Mouse (Mus musculus) left cerebral cortex, adult 11 months (tissue): ENCODE data around the gene Rmnd5b.
"Not testable (repeated sequence)": the region's sequence is repeated elsewhere in the genome, so short reads cannot be mapped to it uniquely, and the experiment has no call there.

Source experiments
- DNase-seq: peaks from one replicate; pipeline ENCODE4 v3.0.0; 2022; ENCODE audit warnings: low spot score

Rmnd5b gene

GRCm38 (mm10) chr11:51620084-51620483 is 15.6 kb downstream of the Rmnd5b start:
- no peak for DNase-seq

- DNase-seq: peak; percentile 97
Measured at GRCm38 (mm10) chr11:51619409-51620060, 16.2 kb downstream of the Rmnd5b start, which contains the start of gene Nhp2. Gene Nhp2, plus strand, starts transcription at chr11:51619735.

GRCm38 (mm10) chr11:51618894-51619408 is 16.7 kb downstream of the Rmnd5b start:
- no peak for DNase-seq

DNA sequence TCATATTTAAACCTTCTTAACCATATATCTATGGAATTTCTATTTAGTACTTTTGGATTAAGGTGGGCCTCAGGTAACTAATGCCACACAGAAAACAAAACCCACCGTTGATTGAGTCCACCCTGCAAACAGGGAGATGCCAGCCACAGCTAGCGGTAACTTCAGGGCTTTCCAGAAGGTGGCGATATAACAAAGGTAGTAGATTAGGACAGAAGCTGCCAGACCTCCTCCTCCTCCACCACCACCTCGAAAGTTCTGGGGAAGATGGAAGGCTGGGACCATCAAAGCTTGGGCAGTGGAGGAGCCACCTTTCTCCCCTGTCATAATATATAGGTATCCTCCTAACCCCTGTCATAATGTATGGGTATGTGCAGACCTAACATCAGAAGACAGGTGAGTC is 18.0 kb downstream of the Rmnd5b start:
- peak; percentile 66 for DNase-seq

GRCm38 (mm10) chr11:51616113-51616512 is 19.6 kb downstream of the Rmnd5b start:
- not testable (repeated sequence) for DNase-seq

- DNase-seq: no peak
Measured at GRCm38 (mm10) chr11:51615601-51616000, 20.1 kb downstream of the Rmnd5b start.

DNA sequence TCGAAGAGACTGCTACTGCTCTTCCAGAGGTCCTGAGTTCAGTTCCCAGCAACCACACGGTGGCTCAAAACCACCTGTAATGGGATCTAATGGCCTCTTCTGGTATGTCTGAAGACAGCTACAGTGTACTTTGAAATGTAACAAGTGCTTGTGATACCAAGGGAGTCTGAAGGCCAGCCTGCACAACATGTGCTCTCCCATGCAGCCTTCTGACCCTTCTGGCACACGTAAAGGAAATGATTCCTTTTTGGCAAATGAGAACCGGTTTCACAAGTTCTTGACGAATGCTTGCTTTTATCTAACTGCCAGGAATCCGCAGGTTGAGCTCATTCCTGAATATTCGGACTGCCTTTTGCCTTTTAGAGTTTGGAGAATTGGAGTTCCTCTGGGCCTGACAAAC is 20.6 kb downstream of the Rmnd5b start:
- no peak for DNase-seq

DNA sequence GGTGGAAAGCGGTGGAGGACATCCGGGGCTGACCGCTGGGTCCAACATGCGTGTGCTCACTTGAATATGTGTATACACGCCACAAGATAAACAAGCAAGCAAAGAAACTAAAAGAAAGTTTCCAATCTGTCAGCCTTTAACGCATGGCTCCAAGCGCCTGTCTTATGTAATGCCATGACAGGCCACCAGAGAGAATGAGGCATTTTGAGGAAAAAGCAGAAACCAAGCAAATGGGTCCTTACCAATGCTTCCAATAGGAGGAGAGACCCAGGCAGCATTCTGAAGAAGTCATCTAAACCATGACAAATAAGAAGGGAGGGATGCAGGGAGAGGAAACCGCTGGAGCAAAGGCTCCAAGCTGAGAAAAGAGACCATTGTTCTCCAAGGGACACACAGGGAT is 21.4 kb downstream of the Rmnd5b start:
- no peak for DNase-seq

DNA sequence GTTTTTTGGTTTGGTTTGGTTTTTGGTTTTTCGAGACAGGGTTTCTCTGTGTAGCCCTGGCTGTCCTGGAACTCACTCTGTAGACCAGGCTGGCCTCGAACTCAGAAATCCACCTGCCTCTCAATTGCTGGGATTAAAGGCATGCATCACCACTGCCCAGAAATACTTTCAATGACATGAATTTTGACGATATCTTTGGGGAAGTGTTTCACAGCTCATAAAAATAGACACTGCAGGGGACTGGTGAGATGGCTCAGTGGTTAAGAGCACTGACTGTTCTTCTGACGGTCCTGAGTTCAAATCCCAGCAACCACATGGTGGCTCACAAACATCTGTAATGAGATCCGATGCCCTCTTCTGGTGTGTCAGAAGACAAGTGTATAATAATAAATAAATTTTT is 25.8 kb downstream of the Rmnd5b start:
- not testable (repeated sequence) for DNase-seq

- no peak for DNase-seq
Measured at GRCm38 (mm10) chr11:51609266-51609909, 26.3 kb downstream of the Rmnd5b start.

GRCm38 (mm10) chr11:51607096-51607738 is 28.5 kb downstream of the Rmnd5b start:
- DNase-seq: no peak

- peak; percentile 98 for DNase-seq
Measured at GRCm38 (mm10) chr11:51606447-51607095, 29.1 kb downstream of the Rmnd5b start, which contains the start of gene Hnrnpab. Gene Hnrnpab, minus strand, starts transcription at chr11:51606847.

GRCm38 (mm10) chr11:51605602-51606446 is 29.9 kb downstream of the Rmnd5b start:
- peak; percentile 63 for DNase-seq

GRCm38 (mm10) chr11:51602253-51602652 is 33.4 kb downstream of the Rmnd5b start:
- DNase-seq: no peak

DNA sequence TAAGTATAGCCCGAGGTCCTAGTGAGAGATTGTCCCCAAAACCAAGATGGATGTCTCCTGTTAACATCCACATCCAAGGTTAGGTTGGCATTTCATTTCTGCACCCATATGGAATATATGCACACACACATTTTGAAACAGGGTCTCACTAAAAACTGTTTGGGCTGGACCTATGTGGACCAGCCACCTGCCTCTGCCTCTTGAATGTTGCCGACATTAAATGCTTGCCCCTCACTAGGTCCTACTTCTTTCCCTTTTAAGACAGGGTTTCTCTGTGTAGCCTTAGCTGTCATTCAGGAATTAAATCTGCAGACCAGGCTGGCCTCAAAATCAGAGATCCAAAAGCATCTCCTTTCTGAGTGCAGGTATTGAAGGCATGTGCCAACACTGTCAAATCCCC is 38.1 kb downstream of the Rmnd5b start:
- no peak for DNase-seq

DNA sequence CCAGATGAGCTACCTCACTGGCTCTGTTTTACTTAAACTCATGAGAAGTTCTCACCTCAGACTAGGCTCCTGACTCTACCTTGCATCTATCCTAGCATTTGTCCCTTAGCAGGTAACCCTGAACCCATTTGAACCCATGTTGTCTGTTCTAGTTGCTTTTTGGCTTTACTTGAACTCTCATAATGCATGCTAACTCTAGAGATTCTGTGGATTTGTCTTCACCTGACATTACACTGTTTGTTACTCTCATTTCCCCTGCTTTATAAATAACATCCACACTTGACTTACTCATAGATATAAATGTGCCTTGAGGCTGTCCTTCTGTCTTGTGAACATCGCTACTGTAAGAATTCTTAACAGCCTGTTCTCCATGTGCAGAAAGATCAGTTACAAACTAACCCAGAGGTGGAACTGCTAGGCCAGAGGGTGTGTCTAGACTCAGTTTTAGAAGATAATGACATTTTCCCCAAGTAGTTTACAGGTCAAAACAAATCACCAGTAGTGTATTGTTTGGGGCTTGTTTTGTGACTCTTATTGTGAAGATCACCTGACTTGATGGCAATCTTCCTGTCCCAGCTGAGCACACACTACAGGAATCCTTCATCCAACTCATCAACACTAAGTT is 40.1 kb downstream of the Rmnd5b start:
- DNase-seq: no peak

GRCm38 (mm10) chr11:51594715-51595350 is 40.9 kb downstream of the Rmnd5b start:
- no peak for DNase-seq

GRCm38 (mm10) chr11:51593849-51594248 is 41.8 kb downstream of the Rmnd5b start:
- no peak for DNase-seq

DNA sequence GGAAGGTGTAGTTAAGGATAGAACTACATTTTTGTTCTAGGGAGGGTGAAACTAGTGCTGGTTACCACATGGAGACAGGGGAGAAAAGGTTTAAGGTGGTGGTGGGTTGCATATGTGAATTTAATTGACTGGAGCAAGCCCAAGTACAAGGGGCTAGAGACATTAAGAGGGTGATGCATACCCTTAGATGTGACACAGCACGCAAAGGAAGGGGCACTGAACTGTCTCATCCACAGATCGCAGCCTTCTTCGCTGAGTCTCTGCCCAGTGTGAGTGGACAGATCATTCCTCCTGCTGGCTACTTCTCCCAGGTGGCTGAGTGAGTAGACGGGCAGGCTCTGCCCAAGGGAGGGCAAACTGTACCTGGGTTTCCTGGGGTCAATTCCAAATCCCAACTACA is 42.3 kb downstream of the Rmnd5b start:
- no peak for DNase-seq

DNA sequence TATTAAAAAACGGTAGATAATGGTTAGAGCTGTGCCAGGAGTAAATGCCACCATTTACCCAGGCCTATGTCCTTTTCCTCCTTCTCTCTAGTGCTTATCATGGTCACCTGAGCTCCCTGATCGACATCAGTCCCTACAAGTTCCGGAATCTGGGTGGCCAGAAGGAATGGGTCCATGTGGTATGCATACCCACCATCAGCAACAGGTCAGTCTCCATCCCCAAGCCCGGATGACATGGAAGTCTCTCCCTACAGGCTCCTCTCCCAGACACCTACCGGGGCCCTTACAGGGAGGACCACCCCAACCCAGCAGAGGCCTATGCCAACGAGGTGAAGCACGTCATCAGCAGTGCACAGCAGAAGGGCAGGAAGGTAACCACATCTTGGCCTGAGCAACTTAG is 43.8 kb downstream of the Rmnd5b start:
- DNase-seq: no peak

DNA sequence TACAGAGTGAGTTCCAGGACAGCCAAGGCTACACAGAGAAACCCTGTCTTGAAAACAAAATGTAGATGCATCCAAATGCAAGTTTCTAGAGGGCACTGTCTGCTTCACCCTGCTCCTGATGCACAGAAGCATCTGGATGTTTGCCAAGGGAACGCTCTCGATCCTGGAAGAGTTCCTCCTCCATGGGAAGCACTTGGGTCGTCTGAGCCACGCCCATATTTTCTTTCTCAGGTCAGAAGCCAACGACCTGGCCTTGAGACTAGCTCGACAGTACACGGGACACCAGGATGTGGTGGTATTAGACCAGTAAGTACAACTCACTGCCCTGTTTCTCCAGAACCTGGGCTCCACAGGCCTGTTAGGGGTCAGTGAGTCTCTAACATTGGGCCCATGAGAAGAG is 44.5 kb downstream of the Rmnd5b start:
- DNase-seq: no peak
